Mouse (Mus musculus) macrophage (primary cell): ENCODE data around the gene Cers6. TPM values are rescaled to one million over a fixed set of nuclear protein-coding genes. Genes with fewer than 3 reads are reported as not detected.

Experiments
- H3K27ac ChIP-seq: fragments of 350-480 bp; formaldehyde crosslinking; 2 replicates; pipeline ENCODE4 v1.9.0; 2021
- H3K36me3 ChIP-seq: fragments of 350-480 bp; formaldehyde crosslinking; 2 replicates; pipeline ENCODE4 v1.9.0; 2021; ENCODE audit errors: inconsistent target
- H3K4me3 ChIP-seq: fragments of 350-480 bp; formaldehyde crosslinking; 2 replicates; pipeline ENCODE4 v1.9.0; 2021; ENCODE audit errors: inconsistent target
- H3K79me2 ChIP-seq: fragments of 350-480 bp; formaldehyde crosslinking; 2 replicates; pipeline ENCODE4 v1.9.0; 2021; ENCODE audit errors: inconsistent target
- WGBS: methylation state at CpG from one replicate; pipeline ENCODE4 v1.1.7; 2026; ENCODE audit warnings: inconsistent platforms; ENCODE audit not compliant: missing documents; 5-methylcytosine and 5-hydroxymethylcytosine counted together
- polyA plus RNA-seq: library from polyadenylated mRNA; stranded (reverse); fragments of 250-400 nt; gene quantifications from 3 replicates; pipeline ENCODE4 v1.2.4, GENCODE M21; 2018; ENCODE audit warnings: inconsistent platforms

Gene Cers6
- polyA plus RNA-seq, 1 experiment from 2014 or later, result 26.4 TPM

GRCm38 (mm10) chr2:69047297-69047696, 186.1 kb downstream of the Cers6 start:
- WGBS, result 59% methylated on average over 7 of the region's 7 CpGs
- Histone ChIP-seq H3K79me2 (peaks cover 31% of the 10 kb centered on the region; the same call in 1 of the 2 replicates), H3K36me3 (peaks cover 24% of the 10 kb centered on the region; the same call in 1 of the 2 replicates), H3K4me3 (no peak overlapping the region), H3K27ac (no peak overlapping the region)

GRCm38 (mm10) chr2:69047805-69048204, 186.6 kb downstream of the Cers6 start:
- 97% methylated on average over 3 of the region's 3 CpGs for WGBS
- Histone ChIP-seq H3K4me3 (no peak overlapping the region), H3K79me2 (peaks cover 26% of the 10 kb centered on the region; the same call in 1 of the 2 replicates), H3K27ac (no peak overlapping the region), H3K36me3 (peaks cover 28% of the 10 kb centered on the region; the same call in 1 of the 2 replicates)

DNA sequence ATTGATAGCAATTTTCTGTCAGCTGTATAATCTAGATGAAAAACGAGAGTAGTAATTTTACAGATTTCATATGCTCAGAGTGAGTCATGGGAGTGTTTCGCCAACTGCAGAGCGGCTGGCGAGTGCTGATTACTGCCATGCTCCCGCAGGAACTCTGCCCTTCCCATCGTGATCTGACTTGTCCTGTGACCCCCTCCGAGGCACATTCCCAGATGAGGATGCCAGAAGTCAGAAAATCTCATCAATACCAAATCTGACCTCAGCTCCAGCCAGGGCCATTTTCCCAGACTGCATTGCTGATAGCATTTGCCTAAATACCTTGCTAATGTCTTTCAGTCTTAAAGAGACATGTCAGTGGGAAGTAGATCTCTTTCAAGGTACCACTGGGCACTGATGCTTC, 187.9 kb downstream of the Cers6 start:
- H3K27ac ChIP-seq, result no peak overlapping the region
- H3K4me3 ChIP-seq, result no peak overlapping the region

DNA sequence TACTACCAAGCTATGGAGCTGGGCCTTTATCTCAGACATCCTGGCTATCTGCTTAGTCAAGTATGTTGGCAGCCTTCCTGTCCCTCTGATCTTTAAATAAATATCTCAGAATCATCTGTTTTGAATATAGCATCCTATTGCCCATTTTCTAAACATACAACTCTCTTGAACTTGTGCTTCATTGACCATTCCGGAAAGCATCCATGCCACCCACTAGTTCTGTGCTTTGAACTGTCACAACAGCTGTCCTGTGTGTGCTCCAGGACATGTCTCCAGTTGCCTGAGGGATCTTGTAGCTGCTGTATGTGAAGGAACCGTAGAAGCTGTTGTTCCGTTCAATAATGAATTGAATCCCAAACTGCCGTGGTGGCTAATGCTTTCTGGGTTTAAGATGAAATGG, 188.9 kb downstream of the Cers6 start:
- H3K36me3 ChIP-seq, result peaks cover 32% of the 10 kb centered on the region; the same call in 1 of the 2 replicates
- peaks cover 2% of the 10 kb centered on the region; the same call in 1 of the 2 replicates for H3K79me2 ChIP-seq
- H3K27ac ChIP-seq, result no peak overlapping the region
- WGBS, result 98% methylated on average over 4 of the region's 4 CpGs
- H3K4me3 ChIP-seq, result no peak overlapping the region

More for the DNA sequence above, 187.9 kb downstream of the Cers6 start:
- WGBS, result 83% methylated on average over 7 of the region's 7 CpGs
- Histone ChIP-seq H3K79me2 (peaks cover 12% of the 10 kb centered on the region; the same call in 1 of the 2 replicates), H3K36me3 (peaks cover 29% of the 10 kb centered on the region; the same call in 1 of the 2 replicates)

DNA sequence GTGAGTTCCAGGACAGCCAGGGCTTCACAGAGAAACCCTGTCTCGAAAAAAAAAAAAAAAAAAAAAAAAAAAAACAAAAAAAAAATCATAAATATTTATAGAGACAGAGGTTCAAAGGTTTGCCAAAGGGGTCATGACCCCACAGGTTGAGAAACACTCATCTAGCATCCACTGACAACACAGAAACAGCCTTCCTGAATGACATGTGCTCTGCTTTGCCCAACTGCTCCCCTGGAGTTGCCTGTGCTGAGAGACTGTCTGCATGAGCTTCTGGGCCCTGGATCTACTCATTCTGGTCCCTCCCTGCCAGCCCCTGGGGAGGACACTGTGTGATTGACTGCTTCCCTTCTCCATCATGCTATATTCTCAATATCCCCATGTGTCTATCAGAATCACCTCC, 190.4 kb downstream of the Cers6 start:
- peaks cover 36% of the 10 kb centered on the region; the same call in 1 of the 2 replicates for H3K36me3 ChIP-seq
- no peaks in the 10 kb centered on the region; the same call in 1 of the 2 replicates for H3K79me2 ChIP-seq
- WGBS, result no CpG with 5 or more reads among the region's 1 CpGs
- no peak overlapping the region for H3K4me3 ChIP-seq
- H3K27ac ChIP-seq, result no peak overlapping the region

GRCm38 (mm10) chr2:69053210-69053858, 192.1 kb downstream of the Cers6 start:
- WGBS, result 91% methylated on average over 4 of the region's 4 CpGs
- Histone ChIP-seq H3K4me3 (no peak overlapping the region), H3K36me3 (peaks cover 28% of the 10 kb centered on the region; the same call in 1 of the 2 replicates), H3K79me2 (no peaks in the 10 kb centered on the region; the same call in 1 of the 2 replicates), H3K27ac (no peak overlapping the region)

DNA sequence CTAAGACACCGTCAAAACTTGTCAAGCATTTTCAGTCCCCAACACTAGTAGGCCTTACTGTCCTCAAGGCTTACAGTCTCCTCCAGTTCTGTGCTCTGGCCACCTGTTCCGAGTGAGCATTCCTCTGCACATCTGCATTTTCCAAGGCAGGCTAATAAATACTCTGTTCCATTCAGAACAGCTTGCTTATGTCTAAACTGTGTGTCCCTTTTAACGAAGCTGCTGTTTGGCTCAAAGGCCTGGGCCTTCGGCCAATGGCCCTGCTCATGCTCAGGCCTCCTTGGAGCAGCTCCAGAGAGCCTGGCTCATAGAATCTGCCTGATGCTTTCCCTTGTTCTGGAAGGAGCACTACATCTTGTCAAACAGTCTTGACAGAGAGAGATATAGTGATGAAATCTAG, 193.0 kb downstream of the Cers6 start:
- no peak overlapping the region for H3K4me3 ChIP-seq
- H3K79me2 ChIP-seq, result no peaks in the 10 kb centered on the region; the same call in 1 of the 2 replicates
- WGBS, result 93% methylated on average over 4 of the region's 4 CpGs
- H3K27ac ChIP-seq, result no peak overlapping the region
- peaks cover 21% of the 10 kb centered on the region; the same call in 1 of the 2 replicates for H3K36me3 ChIP-seq

DNA sequence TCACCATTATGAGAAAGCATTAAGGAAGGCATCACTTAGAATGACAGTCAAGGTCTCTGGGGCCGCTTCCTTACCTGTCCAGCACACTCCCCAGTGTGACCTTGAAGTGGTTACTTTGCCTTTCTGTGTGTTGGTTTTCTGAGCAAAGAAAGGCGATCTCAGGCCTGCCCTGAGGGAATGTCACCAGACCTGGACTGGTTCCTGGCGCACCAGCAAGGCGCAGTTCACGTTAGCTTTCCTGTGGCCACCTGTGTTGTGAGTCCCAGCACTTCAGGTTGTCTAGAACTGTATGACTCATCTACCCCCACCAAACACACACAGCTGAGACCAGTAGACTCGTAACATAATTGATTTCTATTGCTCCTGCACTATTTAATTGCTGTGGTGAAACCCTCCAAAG, 193.9 kb downstream of the Cers6 start:
- no peak overlapping the region for H3K27ac ChIP-seq
- no peak overlapping the region for H3K4me3 ChIP-seq
- H3K36me3 ChIP-seq, result peaks cover 17% of the 10 kb centered on the region; the same call in 1 of the 2 replicates
- 99% methylated on average over 6 of the region's 6 CpGs for WGBS
- no peaks in the 10 kb centered on the region; the same call in 1 of the 2 replicates for H3K79me2 ChIP-seq

GRCm38 (mm10) chr2:69061313-69061712, 200.1 kb downstream of the Cers6 start:
- H3K36me3 ChIP-seq, result peaks cover 20% of the 10 kb centered on the region; the same call in 1 of the 2 replicates
- no peaks in the 10 kb centered on the region; the same call in 1 of the 2 replicates for H3K79me2 ChIP-seq
- H3K4me3 ChIP-seq, result no peak overlapping the region
- H3K27ac ChIP-seq, result no peak overlapping the region

DNA sequence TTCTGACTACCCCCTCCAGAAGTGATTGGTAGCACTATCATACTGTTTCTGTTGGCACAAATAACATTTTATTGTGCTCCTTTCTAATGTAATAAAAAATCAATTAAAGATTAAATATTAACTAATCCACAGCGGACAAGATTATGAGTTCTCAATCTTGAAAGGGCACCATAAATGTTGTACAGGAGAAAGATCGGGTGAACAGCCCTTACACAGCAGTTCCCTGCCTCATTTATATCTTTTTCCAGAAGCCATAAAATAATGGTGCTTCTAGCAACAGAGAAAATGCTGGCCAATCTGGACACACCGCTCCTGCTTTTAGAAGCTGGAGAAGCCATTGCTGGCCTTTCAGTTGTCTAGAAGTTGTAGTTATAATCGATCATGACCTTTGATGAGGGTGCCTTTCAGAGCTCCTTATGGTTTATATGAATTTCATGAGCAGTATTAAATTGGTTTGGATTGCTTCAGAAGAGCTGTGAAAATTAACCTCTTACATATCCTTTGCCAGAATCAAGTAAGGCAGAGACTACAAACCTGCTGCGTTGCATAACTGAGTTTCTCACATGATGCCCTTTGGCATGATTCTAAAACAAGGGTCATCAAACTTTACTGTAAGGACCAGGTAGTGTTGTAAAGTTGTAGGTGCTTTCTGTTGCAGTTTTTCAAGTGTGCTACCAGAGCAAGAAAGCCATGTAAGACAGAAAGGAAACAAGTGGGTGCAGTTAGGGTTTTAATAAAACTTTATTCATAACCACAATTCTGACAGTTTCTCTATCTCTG, 200.9 kb downstream of the Cers6 start:
- H3K79me2 ChIP-seq, result no peaks in the 10 kb centered on the region; the same call in 1 of the 2 replicates
- WGBS, result 92% methylated on average over 5 of the region's 5 CpGs
- H3K27ac ChIP-seq, result no peak overlapping the region
- no peak overlapping the region for H3K4me3 ChIP-seq
- H3K36me3 ChIP-seq, result peaks cover 18% of the 10 kb centered on the region; the same call in 1 of the 2 replicates

DNA sequence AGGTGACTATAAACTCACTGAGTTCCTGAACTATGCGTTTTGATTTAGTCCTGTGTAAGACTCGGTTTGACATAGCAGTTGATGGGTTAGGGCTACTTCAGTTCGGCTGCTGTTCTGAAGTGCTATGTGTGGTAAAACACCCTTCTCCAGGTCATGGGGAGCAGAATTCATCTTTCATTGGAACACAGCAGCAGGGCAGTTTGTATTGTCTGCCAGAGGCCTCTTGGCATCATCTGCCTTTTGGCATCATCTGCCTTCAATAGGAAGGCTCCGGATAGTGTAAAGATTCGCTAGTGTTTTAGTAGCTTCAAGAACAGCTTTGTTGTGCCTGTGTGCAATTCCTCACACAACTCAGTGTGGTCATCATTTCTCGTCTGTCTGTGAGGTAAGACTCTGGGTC, 203.5 kb downstream of the Cers6 start:
- WGBS, result 97% methylated on average over 6 of the region's 6 CpGs
- no peak overlapping the region for H3K27ac ChIP-seq
- H3K36me3 ChIP-seq, result peaks cover 18% of the 10 kb centered on the region; the same call in 1 of the 2 replicates

GRCm38 (mm10) chr2:69071440-69072235, 210.4 kb downstream of the Cers6 start:
- WGBS, result 81% methylated on average over 7 of the region's 7 CpGs
- no peak overlapping the region for H3K4me3 ChIP-seq
- no peaks in the 10 kb centered on the region for H3K79me2 ChIP-seq
- H3K36me3 ChIP-seq, result peaks cover 23% of the 10 kb centered on the region; the same call in 1 of the 2 replicates
- H3K27ac ChIP-seq, result no peak overlapping the region

More for the DNA sequence above, 203.5 kb downstream of the Cers6 start:
- Histone ChIP-seq H3K4me3 (no peak overlapping the region), H3K79me2 (no peaks in the 10 kb centered on the region)

GRCm38 (mm10) chr2:69077189-69077588, 215.9 kb downstream of the Cers6 start:
- 87% methylated on average over 3 of the region's 3 CpGs for WGBS
- Histone ChIP-seq H3K79me2 (no peaks in the 10 kb centered on the region), H3K36me3 (peaks cover 10% of the 10 kb centered on the region; the same call in 1 of the 2 replicates), H3K4me3 (no peak overlapping the region), H3K27ac (no peak overlapping the region)

GRCm38 (mm10) chr2:69080760-69081159, 219.5 kb downstream of the Cers6 start:
- no peak overlapping the region for H3K4me3 ChIP-seq
- peaks cover 18% of the 10 kb centered on the region; the same call in 1 of the 2 replicates for H3K36me3 ChIP-seq
- WGBS, result 93% methylated on average over 1 of the region's 1 CpGs
- H3K27ac ChIP-seq, result no peak overlapping the region
- H3K79me2 ChIP-seq, result no peaks in the 10 kb centered on the region
